Mouse (Mus musculus): ENCODE results near the gene Wdr41.

Gene Wdr41

GRCm38 (mm10) chr13:95034715-95035114 is 58.6 kb downstream of the Wdr41 start:
- DNase-seq (ENCODE audit: low read depth): no peak

- no peak for DNase-seq (ENCODE audit: low read depth)
Measured at GRCm38 (mm10) chr13:95038200-95038599, 62.1 kb downstream of the Wdr41 start.

- no peak for DNase-seq (ENCODE audit: low read depth)
Measured at GRCm38 (mm10) chr13:95040140-95040738, 64.1 kb downstream of the Wdr41 start.

GRCm38 (mm10) chr13:95044108-95044507 is 68.0 kb downstream of the Wdr41 start:
- DNase-seq (ENCODE audit: low read depth): no peak

DNA sequence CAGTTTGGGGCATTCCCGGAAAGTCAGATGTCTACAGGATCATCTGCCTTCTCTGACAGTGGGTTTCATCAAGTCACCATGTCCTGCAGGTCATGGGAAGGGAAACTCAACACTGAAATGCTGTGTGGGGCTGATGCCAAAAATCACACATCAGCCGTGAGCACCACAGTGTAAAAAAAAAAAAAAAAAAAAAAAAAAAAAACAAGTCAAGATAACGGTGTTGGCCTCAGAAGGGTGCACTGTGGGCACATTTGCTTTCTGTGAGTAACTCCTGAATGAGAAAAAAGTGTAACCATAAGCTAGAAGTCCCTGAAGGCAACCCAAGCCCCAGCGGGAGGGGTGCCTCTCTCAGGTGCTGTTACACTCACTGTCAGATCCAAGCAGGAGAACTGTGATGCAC is 74.3 kb downstream of the Wdr41 start:
- DNase-seq (ENCODE audit: low read depth): no peak

GRCm38 (mm10) chr13:95052421-95052820 is 76.3 kb downstream of the Wdr41 start:
- DNase-seq (ENCODE audit: low read depth): no peak

GRCm38 (mm10) chr13:95055742-95056388 is 79.7 kb downstream of the Wdr41 start:
- DNase-seq (ENCODE audit: low read depth): no peak

GRCm38 (mm10) chr13:95056501-95057280 is 80.5 kb downstream of the Wdr41 start:
- DNase-seq (ENCODE audit: low read depth): no peak

GRCm38 (mm10) chr13:95058885-95059284 is 82.7 kb downstream of the Wdr41 start:
- DNase-seq (ENCODE audit: low read depth): no peak

- DNase-seq (ENCODE audit: low read depth): peak; percentile 25
Measured at GRCm38 (mm10) chr13:95063390-95064017, 87.4 kb downstream of the Wdr41 start.

DNA sequence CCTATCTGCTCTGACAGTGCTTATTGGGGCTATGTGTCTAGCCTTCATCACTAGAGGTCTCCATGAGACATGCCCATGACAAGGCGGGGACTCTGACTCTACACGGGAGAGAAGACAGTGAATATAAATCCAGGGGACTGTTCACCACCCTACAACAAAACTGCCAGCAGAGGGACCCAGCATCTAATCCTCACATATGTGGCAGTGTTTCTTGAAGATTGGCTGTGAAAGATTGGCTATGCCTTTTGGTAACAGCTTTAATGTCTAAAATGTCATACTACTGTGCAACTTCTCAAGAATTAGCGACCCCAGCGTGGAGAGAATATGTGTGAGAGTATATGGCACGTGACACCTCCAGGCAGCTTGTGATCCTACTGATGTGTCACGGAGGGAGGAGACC is 91.7 kb downstream of the Wdr41 start:
- peak; percentile 67 for DNase-seq (ENCODE audit: low read depth)

- peak; percentile 21 for DNase-seq (ENCODE audit: low read depth)
Measured at GRCm38 (mm10) chr13:95070268-95070667, 94.1 kb downstream of the Wdr41 start.
